Mouse (Mus musculus): Measurements from ENCODE around the gene Gm10644.

The Gm10644 gene

GRCm38 (mm10) chr8:83935435-83935834 lies 19.6 kb downstream of the Gm10644 start:
- no peak for DNase-seq (ENCODE audit: low spot score in 2 of 2)

GRCm38 (mm10) chr8:83934994-83935393 lies 20.0 kb downstream of the Gm10644 start:
- DNase-seq (ENCODE audit: low spot score in 2 of 2) = no peak

- no peak for DNase-seq (ENCODE audit: low spot score in 2 of 2)
Observed at GRCm38 (mm10) chr8:83934222-83934621, 20.8 kb downstream of the Gm10644 start.

GRCm38 (mm10) chr8:83926266-83926665 lies 28.7 kb downstream of the Gm10644 start:
- no peak for DNase-seq (ENCODE audit: low spot score in 2 of 2)

GRCm38 (mm10) chr8:83924585-83924984 lies 30.4 kb downstream of the Gm10644 start:
- no peak for DNase-seq (ENCODE audit: low spot score in 2 of 2)

- DNase-seq (ENCODE audit: low spot score in 2 of 2) = no peak
Observed at GRCm38 (mm10) chr8:83922727-83923126, 32.3 kb downstream of the Gm10644 start.

- DNase-seq (ENCODE audit: low spot score in 2 of 2) = peak in 1 of 2 experiments; percentile 78
Observed at GRCm38 (mm10) chr8:83921558-83921957, 33.4 kb downstream of the Gm10644 start.

- DNase-seq (ENCODE audit: low spot score in 2 of 2) = no peak
Observed at GRCm38 (mm10) chr8:83917566-83917965, 37.4 kb downstream of the Gm10644 start.

- peak in 1 of 2 experiments; percentile 47 for DNase-seq (ENCODE audit: low spot score in 2 of 2)
Observed at GRCm38 (mm10) chr8:83916015-83916414, 39.0 kb downstream of the Gm10644 start.

- no peak for DNase-seq (ENCODE audit: low spot score in 2 of 2)
Observed at GRCm38 (mm10) chr8:83914860-83915259, 40.1 kb downstream of the Gm10644 start.

GRCm38 (mm10) chr8:83914232-83914631 lies 40.8 kb downstream of the Gm10644 start:
- no peak for DNase-seq (ENCODE audit: low spot score in 2 of 2)

GRCm38 (mm10) chr8:83911809-83912731 lies 42.9 kb downstream of the Gm10644 start:
- no peak for DNase-seq (ENCODE audit: low spot score in 2 of 2)

- DNase-seq (ENCODE audit: low spot score in 2 of 2) = peak; percentile 60 to 77
Observed at GRCm38 (mm10) chr8:83909311-83909710, 45.7 kb downstream of the Gm10644 start.

GRCm38 (mm10) chr8:83908583-83908982 lies 46.4 kb downstream of the Gm10644 start:
- DNase-seq (ENCODE audit: low spot score in 2 of 2) = no peak

- DNase-seq (ENCODE audit: low spot score in 2 of 2) = no peak
Observed at GRCm38 (mm10) chr8:83902961-83903666, 51.9 kb downstream of the Gm10644 start.

GRCm38 (mm10) chr8:83901566-83902485 lies 53.2 kb downstream of the Gm10644 start:
- DNase-seq (ENCODE audit: low spot score in 2 of 2) = peak in 1 of 2 experiments; percentile 65

- DNase-seq (ENCODE audit: low spot score in 2 of 2) = peak; percentile 70 to 71
Observed at GRCm38 (mm10) chr8:83900957-83901270, 54.1 kb downstream of the Gm10644 start.

- DNase-seq (ENCODE audit: low spot score in 2 of 2) = peak in 1 of 2 experiments; percentile 61
Observed at GRCm38 (mm10) chr8:83900266-83900956, 54.6 kb downstream of the Gm10644 start.

- peak; percentile 95 to 98 for DNase-seq (ENCODE audit: low spot score in 2 of 2)
Observed at GRCm38 (mm10) chr8:83899363-83900252, 55.4 kb downstream of the Gm10644 start, which contains the start of gene Adgrl1. Gene Adgrl1, plus strand, starts transcription at chr8:83900105.

GRCm38 (mm10) chr8:83898985-83899362 lies 56.0 kb downstream of the Gm10644 start:
- DNase-seq (ENCODE audit: low spot score in 2 of 2) = peak; percentile 66 to 71
